Mouse (Mus musculus): ENCODE results near the gene Gm45808.
"Not testable (repeated sequence)": the region's sequence is repeated elsewhere in the genome, so short reads cannot be mapped to it uniquely, and the experiment has no call there.

Gm45808 gene

DNA sequence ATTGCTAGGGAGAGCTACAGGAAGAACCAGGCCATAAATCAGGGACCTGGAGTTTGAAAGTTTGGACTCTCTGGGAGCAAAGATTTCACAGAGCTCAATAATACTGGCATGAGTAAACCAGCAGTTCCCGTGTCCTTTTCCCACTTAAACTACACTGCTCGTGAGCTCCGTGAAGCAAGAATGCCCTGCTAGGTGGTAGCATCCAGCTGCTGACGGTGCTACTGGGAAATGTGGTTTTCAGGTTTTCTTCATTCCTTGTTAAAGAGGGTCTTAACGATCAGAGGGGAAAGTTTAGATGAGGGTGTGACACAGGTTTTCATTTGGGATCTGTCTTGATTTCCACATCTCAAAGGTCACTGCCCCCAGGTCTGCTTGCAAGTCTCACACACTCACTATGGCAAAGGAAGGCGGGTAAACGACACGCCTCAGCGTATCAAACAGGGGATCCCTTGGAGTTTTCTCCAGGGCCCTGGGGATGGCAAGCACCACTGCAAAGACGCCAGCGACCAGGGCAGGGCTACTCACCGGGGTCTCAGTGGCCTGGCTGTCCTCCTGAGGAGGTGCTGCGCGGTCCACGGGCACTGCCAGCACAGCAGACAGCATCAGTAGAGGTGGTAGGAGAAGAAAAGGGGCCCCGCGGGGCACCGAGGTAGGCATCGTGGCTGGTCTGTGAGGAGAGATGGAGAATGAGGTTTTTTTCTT lies 22.7 kb upstream of the Gm45808 start:
- no peak for DNase-seq

DNA sequence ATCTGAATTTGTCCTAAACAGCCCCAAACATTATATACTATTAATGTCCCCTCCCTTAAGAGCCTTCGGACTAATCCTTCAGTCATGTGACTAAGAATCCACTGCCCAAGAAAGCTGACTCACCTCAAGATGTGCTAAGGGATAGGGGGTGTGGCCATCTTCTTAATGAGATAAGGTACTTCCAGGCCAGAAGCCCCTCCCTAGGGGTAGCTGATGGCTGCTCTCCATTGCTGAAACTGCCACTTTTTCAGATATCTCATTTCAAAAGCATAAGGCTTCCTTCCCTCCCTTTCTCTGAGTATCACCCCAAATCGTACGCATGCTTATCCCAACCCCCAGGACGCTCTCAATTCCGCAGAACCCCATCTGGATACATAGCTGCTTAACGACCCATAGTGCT lies 21.9 kb upstream of the Gm45808 start:
- DNase-seq, result no peak

DNA sequence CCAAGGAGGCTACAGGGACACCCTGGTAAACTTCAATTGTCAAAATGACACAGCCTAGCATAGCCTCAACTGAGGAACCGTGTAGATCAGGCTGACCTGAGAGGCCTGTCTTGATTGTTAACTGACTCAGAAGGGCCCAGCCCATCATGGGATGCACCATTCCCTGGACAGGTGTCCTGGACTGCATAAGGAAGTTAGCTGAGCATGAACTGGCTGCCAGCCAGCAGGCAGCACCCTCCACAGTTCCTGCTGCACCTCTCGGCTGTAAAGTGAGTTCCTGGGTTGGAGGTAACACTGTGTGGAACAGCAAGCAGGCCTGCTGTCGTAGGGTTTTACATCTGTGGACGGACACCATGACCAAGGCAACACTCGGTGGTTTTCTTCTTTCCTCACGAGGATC lies 21.0 kb upstream of the Gm45808 start:
- DNase-seq, result no peak

DNA sequence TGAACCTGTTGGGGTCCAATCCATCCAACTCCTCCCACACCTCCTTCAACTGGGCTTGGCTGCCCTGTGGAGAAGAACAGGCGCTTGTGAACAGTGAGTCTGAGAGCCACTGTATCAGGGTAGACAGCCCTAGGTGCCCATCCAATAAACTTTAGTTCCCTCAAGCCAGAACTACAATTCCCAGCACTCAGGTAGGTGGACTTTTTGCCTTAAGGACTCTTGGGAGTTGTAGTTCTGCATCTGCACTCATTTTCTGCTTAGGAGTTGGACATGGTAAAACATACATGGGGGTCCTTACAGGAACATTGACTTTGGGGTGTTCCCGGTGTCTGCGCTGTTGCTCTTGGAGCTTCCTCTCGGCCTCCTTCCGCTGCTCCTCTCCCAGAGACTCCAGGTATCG lies 11.8 kb upstream of the Gm45808 start:
- DNase-seq, result no peak

DNA sequence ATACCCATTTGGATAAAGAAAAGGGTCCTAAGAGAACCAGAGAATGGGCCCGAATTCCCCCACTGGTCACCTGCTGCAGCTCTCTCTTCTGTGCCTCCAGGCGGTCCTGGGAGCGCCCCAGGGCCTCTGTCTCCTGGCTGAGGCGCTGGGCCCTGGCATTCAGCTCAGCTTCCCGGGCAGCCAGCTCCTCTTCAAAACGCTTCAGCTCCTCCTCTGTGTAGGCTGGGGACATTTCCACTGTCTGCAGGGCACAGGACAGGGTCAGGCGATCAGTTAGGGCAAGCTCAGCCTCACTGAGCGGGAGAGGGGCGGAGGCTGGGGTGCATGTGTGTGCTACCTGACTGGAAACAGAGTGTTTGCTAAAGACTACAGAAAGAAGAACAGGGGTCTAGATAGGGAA lies 7.9 kb upstream of the Gm45808 start:
- DNase-seq, result no peak

DNA sequence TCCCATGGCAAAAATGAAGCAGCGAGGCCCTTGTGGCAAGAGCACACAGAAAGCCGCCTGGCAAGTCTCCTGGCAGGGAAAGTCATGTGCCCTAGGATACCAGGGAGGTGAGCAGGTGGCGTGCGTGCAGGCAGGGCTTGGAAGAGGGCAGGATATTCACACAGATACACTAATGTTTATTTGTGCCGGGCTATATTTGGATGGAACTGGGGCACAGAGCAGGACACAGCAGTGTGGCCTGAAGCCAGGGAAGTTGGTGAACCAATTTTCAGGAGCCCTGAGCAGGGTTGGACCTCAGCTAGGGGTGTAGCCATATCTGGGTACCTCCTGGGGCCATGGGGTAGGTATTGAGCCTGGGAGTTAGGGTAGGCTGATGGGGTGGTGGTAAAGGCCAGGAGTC lies 6.3 kb upstream of the Gm45808 start:
- no peak for DNase-seq

DNA sequence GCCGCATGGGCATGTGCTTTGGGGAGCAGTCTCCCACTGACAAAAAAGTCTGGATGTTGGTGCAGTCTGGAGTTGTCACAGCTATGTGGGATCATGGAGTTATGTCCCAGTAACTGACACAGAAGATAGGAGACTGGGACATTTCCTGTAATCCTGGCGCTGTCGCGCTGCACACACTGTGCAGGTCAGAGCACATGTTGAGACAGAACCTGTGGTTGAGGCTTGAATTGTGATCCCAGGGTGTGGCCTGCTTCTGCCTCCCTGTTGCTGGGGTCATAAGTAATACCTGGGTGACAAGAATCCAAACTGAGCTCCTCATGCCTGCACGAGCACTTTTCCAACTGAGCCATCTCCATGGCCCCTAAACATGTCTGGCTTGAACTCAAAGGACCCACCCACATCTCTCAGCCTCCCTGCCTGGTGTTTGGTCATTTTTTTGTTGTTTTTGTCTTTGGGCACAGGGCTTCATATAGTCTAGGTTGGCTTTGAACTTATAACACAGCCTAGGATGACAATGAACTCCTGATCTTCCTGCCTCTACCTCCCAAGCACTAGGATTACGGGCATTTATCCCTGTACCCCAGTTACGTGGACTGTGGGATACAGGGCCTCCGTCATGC lies 5.7 kb upstream of the Gm45808 start:
- no peak for DNase-seq

DNA sequence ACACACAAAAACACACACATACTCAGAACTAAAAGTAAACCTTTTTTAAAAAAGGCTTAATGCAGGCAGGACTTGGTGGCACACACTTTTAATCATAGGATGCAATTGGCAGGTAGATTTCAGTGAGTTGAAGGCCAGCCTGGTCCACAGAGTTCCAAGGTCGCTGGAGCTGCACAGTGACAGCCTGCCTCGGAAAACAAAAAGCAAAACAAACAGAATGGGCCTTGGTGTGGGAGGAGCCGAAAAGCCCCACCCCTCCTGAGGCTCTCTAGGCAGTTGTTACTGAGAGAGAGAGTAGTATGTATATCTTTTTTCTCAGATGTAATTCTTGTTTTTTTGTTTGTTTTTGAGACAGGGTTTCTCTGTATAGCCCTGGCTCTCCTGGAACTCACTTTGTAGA lies 4.7 kb upstream of the Gm45808 start:
- DNase-seq, result no peak

DNA sequence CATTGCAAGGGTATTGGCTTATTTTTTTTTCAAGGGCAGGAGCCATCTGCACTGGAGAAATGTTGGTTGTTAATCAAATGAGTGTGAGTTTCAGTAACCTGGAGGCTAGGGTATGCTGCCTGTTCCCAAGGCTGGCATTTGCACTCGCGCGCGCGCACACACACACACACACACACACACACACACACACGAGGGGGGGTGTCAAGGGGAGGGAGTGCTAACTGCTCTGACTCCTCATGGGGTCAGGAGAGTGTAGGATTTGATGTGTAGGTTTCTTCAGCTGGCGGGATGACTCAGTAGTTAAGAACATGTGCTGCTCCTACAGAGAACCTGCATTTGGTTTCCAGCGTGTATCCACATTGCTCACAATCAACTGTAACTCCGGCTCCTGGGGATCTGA lies 4.2 kb upstream of the Gm45808 start:
- no peak for DNase-seq

DNA sequence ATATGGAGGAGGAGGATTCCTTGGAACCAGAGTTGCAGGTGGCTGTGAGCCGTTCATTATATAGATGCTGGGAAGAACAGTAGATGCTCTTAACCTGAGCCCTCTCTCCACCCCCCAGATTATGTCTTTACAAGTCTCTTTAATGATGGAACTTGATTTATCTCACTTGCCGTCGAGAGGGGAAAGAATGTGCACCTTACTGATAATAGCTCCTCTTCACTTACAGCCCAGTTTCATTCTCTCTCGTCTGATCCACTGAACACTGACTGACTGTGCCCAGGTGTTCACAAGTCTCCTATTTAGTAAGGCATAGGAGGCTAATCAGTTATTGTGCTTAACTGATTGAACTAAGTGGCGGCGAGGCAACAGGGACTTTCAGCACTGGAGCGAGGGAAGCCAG lies 3.0 kb upstream of the Gm45808 start:
- DNase-seq, result no peak

DNA sequence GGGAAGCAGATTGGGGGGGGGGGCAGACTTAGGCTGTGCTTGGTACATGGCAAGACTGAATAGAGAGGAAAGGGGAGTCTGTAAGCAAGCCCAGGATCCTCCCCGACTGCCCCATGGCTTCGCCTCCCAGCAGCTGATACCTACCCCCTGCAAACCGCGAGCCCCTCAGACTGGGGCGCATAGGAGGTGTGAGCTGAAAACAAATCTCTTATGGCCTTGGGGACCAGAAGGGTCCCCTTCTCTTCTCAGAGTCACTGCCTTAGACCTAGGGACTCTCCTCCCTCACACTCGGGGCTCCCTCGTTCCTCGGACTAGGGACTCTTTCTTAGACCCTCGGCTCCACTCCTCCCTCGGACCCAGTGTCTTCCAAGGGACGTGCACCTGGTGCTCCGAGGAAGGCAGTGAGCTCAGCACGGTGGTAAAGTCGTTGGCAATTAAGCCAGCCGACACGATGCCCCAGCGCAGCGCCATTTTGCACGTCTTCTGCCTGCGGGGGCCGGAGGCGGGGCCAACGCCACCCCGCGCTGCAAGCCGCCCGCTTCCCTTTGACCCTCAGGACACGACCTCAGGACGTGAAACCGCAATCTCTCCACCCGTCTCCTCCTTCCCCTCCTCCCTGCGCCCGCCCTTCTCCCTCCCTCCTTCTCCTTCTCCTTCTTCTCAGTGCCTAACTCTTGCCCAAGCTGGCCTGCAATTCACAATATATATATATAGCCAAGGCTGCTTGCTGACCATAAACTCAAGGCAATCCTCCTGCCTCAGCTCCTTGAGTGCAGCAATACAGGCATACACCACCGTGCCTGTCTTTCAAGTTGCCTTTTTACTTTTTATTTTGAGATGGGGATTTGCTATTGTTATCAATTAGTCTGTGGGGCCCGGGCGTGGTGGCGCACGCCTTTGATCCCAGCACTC lies 1.9 kb upstream of the Gm45808 start, which contains the start of gene Dhdh:
Gene Dhdh, minus strand, starts transcription at position 513 of the 912 bp plus-strand sequence.
- peak; percentile 56 for DNase-seq

DNA sequence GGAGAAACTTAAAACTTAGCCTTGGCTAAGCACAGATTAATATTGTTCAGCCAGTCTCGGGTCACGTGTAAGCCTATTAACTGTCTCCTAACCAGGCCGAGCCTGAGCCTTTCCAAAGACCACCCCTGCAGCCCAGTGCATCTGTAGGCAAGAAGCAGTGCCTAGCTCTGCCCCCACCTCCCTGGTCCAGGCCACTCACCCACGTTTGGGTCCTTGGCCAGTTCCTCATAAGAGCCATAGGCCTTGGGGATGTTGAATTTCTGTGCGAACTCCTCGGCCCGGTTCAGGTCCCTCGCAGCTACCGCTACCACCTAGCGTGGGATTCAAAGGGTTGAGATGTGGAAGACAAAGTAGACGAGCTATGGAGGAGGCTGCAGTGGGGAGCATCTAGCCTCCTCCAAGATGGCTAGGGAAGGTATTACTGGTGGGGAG lies 1.3 kb upstream of the Gm45808 start:
- DNase-seq, result no peak

DNA sequence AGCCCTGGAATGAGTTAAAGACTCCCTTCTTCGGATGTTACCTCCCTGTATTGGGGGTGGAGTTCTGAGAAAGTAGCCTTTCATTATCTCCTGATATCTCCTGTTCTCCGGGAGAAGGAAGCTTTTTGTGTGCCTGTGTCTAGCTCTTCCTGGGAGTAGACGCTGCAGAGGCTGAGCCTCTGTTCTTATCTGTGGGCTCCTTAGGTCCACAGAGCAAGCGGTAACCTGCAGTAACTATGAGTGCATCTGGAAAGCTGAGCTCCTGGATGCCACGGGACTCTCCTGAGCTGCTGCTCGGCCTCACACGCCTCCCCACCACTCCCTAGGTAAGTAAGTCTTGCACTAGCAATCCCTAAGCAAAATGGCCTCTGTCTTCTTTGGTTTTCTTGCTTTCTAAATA lies 453 bp downstream of the Gm45808 start:
- DNase-seq, result no peak

DNA sequence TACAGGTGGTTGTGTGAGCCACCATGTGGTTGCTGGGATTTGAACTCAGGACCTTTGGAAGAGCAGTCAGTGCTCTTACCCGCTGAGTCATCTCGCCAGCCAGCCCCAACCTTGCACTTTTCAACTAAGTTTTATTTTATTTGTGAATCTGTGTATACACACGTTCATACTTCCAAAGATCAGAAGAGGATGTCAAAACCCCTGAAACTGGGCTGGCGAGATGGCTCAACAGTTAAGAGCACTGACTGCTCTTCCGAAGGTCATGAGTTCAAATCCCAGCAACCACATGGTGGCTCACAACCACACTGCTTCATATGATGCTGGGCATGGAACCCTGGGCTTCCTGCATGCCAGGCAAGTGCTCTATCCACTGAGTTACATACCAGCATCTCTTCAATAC lies 1.6 kb downstream of the Gm45808 start:
- not testable (repeated sequence) for DNase-seq

DNA sequence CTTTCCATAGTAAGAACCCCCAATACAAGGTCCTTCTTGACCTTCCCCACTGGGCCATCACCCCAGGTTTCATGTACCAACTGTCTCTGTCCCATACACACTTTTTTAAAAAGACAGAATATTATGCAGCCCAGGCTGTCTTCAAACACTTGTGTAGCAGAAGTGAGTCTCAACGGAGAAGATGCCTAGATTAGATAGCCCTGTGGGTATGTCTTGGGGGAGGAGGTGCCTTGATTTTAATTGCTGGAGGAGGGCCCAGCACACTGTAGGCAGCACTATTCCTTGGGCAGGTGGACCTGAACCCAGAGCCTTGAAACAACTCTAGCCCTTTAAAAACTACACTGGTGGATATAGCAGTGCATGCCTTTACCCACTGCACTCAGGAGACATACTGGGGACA lies 4.4 kb downstream of the Gm45808 start:
- no peak for DNase-seq

DNA sequence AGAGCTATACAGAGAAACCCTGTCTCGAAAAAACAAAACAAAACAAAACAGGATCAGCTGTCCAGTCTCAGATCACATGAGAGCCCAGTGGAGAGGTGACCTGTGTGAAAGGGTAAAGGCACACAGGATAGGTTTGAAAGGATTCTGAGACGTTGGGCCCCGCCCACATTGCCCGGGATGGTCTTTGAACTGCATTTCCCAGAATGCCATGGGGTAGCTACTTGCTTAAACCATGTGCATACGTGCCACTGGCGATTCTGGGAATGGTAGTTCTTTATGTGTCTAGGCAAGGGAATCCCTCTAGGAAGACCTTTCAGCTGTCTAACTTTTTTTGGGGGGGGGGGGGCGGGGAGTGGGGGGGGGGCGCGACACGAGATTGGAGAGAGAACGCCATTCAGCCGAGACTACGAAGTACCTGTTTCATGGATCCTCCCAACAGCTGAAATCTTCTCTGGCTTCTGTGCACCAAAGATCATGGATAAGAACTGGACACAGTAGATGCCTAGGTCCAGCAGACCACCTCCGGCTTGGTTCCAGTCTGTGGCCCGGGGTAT lies 5.2 kb downstream of the Gm45808 start, which contains the start of gene Tulp2:
Gene Tulp2, plus strand, starts transcription at position 504 of the 554 bp plus-strand sequence.
- peak; percentile 74 for DNase-seq

DNA sequence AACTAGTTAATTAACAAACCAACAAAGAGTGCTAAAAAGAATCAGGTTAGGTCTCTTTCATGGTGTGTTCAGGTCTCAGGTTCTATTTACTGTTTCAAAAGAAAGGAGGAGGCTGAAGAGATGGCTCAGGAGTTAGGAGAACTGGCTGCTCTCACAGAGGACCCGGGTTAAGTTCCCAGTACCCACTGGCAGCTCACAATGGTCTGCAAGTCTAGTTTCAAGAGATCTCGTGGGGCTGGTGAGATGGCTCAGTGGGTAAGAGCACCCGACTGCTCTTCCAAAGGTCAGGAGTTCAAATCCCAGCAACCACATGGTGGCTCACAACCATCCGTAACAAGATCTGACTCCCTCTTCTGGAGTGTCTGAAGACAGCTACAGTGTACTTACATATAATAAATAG lies 6.3 kb downstream of the Gm45808 start:
- DNase-seq, result not testable (repeated sequence)

DNA sequence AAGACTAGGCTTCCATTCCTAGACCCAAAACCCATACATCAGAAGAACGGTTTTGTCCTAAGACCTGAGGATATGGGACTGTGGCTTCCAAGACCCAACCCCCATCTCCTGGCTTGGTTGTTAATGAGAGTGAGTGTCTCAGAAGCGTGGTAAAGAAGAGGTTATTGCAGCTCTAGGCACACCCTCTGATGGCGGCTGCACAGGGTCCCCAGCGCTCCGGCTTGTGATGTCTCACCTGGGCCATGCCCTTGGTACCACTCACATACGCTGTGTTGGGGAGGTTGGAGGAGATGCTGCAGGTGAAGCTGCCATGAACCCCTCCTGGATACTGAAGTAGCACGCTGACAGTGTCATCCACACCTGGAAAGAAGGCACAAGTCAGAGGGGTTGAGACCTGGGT lies 7.8 kb downstream of the Gm45808 start:
- no peak for DNase-seq

DNA sequence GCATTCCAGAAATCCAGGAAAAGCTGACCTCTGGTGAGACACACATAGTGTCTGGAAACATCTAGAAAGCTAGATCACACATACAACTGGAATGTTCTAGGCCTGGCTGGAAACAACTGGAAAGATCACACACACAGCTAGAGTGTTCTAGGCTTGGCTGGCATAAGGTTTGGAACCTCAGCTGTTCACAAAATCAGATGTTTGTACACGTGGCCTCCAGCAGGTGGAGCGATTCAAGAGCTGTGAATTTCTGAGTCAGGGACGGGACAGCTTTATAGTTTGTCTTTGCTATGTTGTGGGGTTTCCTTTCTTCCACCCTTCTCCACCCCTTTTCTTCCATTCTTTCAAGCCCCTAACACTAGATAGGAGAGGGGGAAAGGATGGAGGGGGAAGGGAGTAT lies 9.6 kb downstream of the Gm45808 start:
- no peak for DNase-seq

DNA sequence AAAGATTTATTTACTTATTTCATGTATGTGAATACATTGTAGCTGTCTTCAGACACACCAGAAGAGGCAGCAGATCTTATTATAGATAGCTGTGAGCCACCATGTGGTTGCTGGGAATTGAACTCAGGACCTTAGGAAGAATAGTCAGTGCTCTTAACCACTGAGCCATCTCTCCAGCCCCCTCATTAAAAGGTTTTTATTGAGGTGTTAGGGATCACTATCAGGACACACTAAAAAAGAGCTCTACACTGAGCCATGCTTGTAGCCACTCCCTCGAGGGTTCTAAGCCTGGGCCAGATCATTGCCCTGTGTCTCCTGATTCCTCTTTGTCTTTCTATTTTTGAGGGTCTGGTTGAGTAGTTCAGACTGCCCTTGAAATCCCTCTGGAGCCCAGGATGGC lies 10.2 kb downstream of the Gm45808 start:
- no peak for DNase-seq

DNA sequence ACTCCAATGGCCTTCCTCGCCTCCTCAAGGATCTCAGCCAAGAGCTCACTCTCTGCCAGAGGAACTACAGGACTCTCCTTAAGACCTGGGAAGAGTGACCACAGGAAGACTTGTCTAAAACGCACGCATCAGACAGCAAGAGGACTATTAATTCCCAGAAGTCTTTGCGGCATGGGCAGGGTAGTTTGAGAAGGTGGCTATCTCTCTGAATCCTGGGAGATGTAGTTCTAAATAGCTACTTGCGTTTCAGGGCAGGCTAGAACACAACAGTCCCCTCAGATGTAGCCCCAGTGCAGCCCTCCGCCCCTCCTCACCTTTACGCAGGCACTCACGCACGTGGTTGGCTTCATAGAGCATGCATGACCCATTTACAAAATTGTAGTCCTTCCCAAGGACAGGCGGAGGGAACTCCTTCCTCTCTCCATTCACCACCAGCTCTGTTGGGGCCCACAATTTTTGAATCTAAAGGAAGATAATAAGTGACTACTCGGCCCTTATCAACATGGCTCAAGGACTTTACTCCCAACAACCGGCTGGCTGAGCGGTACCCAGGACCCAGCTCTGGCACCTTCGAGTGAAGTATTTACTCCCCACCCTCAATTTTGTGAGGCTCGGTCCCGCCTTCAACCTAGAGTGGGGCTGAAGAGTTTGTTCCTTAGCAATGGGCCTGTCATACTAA lies 11.2 kb downstream of the Gm45808 start:
- DNase-seq, result no peak

DNA sequence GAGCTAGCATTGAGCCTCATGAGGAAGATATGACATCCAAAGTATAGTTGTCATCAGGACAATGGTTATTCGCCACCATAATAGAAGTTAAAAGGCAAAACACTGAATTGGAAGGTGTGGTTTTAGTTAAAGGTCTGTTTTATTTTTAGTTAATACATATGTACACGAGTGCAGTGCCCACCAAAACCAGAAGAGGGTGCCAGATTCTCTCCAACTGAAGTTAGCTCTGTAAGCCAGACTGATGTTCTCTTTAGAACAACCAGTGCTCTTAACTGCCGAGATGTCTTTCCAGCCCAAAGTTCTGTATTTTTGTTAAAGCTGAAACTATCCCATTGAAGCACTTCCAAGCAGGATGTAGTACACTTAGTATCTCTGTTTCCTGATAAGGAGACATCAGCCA lies 15.7 kb downstream of the Gm45808 start:
- no peak for DNase-seq

Data from layer of hippocampus, adult 9-11 months (tissue).